Mouse (Mus musculus) megakaryocyte, embryonic 14.5 days (primary cell): ENCODE measurements at regions not wholly inside any gene's neighbourhood (a gene's known extent, or its start where the extent isn't known, plus 50 kb on each side); places are given as distances from the start of the nearest gene placed in this dataset.

Experiments
- FLI1 ChIP-seq: IDR thresholded peaks from 2 replicates; pipeline ENCODE4 v1.6.1; 2012; ENCODE audit warnings: low read length, inconsistent platforms, mixed read lengths
- GATA1 ChIP-seq: IDR thresholded peaks from 3 replicates; pipeline ENCODE4 v1.6.1; 2012; ENCODE audit warnings: mixed read lengths, low read length, inconsistent platforms, borderline replicate concordance

DNA sequence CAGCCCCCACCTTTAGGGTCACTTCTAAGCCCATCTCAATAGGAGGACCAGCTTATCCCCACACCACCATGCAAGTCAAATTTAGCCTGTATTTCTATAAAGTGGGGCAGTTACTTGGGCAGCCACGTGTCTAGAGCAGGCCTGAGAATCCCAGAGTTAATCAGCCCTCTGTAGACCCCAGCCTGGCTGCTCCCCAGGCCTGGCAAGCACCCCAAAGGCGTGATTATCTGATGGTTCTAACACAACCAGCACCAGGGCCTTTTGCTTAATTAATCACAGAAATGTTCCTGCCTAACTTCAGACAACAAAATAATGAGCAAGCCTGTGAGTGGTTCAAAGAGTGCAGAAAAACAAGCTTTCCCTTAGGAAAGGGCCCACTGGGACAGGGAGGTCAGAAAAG lies 243.0 kb downstream of the Insc start:
- TF ChIP-seq GATA1, result no peak
- no peak for TF ChIP-seq FLI1
